Mouse (Mus musculus) heart, adult 2 months (tissue): Measurements from ENCODE around the gene Pxn.
A peak's percentile ranks its signal among the peaks of the same experiment; 100 is the strongest.

ENCODE experiments used
- CTCF ChIP-seq: fragments of 200-600 bp; IDR thresholded peaks from 2 replicates; pipeline ENCODE4 v1.8.1; 2022; ENCODE audit warnings: antibody characterized with exemption, mild to moderate bottlenecking, moderate library complexity
- EP300 ChIP-seq: fragments of 200-500 bp; IDR thresholded peaks from 2 replicates; pipeline ENCODE4 v1.6.1; 2011; ENCODE audit warnings: low read depth, low read length, control low read depth; ENCODE audit not compliant: insufficient read depth
- POLR2A ChIP-seq: fragments of 200-500 bp; IDR thresholded peaks from 2 replicates; pipeline ENCODE4 v1.6.1; 2011; ENCODE audit warnings: mild to moderate bottlenecking, low read depth, low read length, control low read depth; ENCODE audit not compliant: insufficient read depth

- TF ChIP-seq POLR2A (no peak), CTCF (peak; percentile 54), EP300 (no peak)
Observed at GRCm38 (mm10) chr5:115483385-115483784, 23.1 kb upstream of the Pxn start.
